Mouse (Mus musculus) neural tube, embryonic 12.5 days (tissue): ENCODE measurements around the gene Col25a1. TPM values are rescaled to one million over a fixed set of nuclear protein-coding genes. Genes with fewer than 3 reads are reported as not detected.

ENCODE experiments used
- ATAC-seq: fragments of 200-750 bp; cut with Nextera tagmentation; 2 replicates; pipeline ENCODE4 v1.8.0; 2017; ENCODE audit warnings: low read depth, mild to moderate bottlenecking, moderate TSS enrichment, moderate library complexity; ENCODE audit not compliant: low FRiP score
- H3K27ac ChIP-seq: fragments of 300-500 bp; sonication (generic); 2 replicates; pipeline ENCODE4 v1.5.1; 2016
- H3K27me3 ChIP-seq: fragments of 300-500 bp; sonication (generic); replicated peaks from 2 replicates; pipeline ENCODE4 v1.6.1; 2016; ENCODE audit warnings: mild to moderate bottlenecking
- H3K36me3 ChIP-seq: fragments of 300-500 bp; sonication (generic); 2 replicates; pipeline ENCODE4 v1.6.1; 2016; ENCODE audit warnings: mild to moderate bottlenecking
- H3K4me1 ChIP-seq: fragments of 300-500 bp; sonication (generic); 2 replicates; pipeline ENCODE4 v1.6.1; 2016
- H3K4me2 ChIP-seq: fragments of 300-500 bp; sonication (generic); replicated peaks from 2 replicates; pipeline ENCODE4 v1.6.1; 2016; ENCODE audit warnings: mild to moderate bottlenecking
- H3K4me3 ChIP-seq: fragments of 300-500 bp; sonication (generic); 2 replicates; pipeline ENCODE4 v1.5.1; 2016
- H3K9ac ChIP-seq: fragments of 300-500 bp; sonication (generic); 2 replicates; pipeline ENCODE4 v1.6.1; 2016; ENCODE audit warnings: mild to moderate bottlenecking
- H3K9me3 ChIP-seq: fragments of 300-500 bp; sonication (generic); 2 replicates; pipeline ENCODE4 v1.6.1; 2016; ENCODE audit warnings: mild to moderate bottlenecking
- WGBS: fragments of 180-500 bp; shearing (Covaris S2); methylation state at CpG from one replicate; pipeline ENCODE4 v1.1.7; 2016; 5-methylcytosine and 5-hydroxymethylcytosine counted together
- polyA plus RNA-seq: library from polyadenylated mRNA; unstranded; fragments of >200 nt; fragmentation: Nextera tagmentation; extraction: Ambion mirVana; gene quantifications from 2 replicates; pipeline ENCODE4 v1.2.1, GENCODE M21; 2016

Gene Col25a1
- polyA plus RNA-seq, 1 experiment from 2014 or later: 5.4 TPM

DNA sequence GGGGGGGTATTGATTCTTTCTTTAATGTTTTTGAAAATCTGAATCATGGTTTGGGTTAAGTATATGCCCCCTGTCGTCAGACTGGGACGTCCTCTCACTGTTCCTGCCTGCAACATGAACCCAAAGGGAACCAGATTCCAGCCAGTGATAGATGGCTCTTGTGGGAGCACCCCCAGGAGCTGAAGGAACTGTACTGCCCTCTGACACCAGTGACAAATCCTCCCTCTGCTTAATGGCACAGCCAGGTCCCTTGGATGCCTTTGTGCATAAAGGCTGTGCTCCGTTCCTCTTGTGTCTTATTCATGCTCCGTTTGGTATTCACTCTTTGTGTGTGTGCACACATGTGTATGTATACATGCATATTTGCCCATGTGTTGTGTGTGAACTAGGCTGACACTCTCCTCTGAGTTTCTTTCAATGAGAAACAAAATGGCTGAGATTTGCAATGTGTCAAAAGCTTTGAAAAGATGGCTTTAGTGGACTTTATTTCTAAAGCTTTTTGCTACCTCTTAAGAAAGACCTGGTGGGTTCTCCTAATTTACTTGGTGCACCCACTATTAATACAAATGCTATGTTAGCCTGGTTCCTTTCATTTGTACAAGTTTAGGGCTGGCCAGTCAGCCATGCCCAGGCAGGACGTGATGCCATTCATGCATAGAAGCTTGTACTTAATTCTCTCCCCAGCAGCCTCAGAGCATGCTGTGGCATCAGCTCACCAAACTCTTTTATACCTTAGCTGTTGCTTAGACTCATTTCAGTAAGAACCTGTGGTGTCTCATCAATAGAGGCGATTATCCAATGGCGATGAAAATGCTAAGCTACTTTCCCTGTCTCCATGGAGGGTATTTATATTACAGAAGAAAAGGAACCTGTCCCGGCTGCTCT is 273.5 kb downstream of the Col25a1 start:
- 43% methylated on average over 8 of the region's 8 CpGs for WGBS

DNA sequence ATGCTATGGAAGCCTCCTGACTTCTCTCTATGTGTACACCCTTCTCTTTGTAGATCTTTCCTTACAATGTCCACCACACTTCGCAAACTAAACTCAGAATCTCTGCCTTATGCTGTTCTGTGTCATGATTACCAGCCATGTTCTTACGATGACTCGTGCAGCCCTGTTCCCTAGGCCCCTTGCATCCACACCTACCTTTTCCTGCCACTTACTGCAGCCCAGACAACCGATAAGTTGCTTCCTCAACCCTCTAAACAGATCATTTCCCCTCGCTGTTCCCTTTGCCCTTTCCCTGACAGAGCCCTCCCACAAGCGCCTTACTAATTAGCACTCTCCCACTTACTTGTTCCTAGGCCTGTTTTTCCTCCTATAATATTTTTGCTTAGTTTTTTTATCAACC is 275.9 kb downstream of the Col25a1 start:
- Histone ChIP-seq H3K27me3 (peaks cover 39% of the 10 kb centered on the region), H3K27ac (no peak overlapping the region), H3K4me1 (peaks cover 9% of the 10 kb centered on the region), H3K4me2 (no peak overlapping the region), H3K36me3 (no peaks in the 10 kb centered on the region), H3K9ac (no peak overlapping the region), H3K4me3 (no peak overlapping the region), H3K9me3 (no peaks in the 10 kb centered on the region)
- ATAC-seq: no peak
- WGBS: 75% methylated on average over 6 of the region's 6 CpGs

More for the DNA sequence above, 273.5 kb downstream of the Col25a1 start:
- H3K27me3 ChIP-seq: peaks cover 47% of the 10 kb centered on the region
- H3K36me3 ChIP-seq: no peaks in the 10 kb centered on the region
- no peak for ATAC-seq
- H3K4me3 ChIP-seq: no peak overlapping the region
- no peak overlapping the region for H3K9ac ChIP-seq
- no peak overlapping the region for H3K4me2 ChIP-seq
- peaks cover 16% of the 10 kb centered on the region for H3K4me1 ChIP-seq
- H3K27ac ChIP-seq: no peak overlapping the region
- H3K9me3 ChIP-seq: no peaks in the 10 kb centered on the region

DNA sequence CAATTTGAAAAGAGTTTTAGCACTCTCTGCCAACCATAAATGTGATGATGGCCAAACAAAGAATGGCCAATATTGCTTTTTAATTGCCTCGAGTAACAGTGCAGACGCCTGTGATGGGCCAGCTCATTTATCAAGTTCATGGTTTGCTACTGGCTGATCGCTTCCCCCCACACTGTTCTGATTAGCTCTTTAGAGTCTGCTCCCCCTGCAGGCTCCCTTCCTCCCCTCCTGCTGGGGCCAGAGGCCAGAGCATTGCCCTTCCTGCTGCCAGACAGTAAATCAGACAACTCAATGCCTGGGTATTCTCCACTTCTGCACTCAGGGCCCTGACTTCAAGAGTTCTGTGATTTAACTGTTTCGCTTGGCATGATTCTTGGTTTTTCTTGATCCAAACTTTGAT is 281.9 kb downstream of the Col25a1 start:
- WGBS: 9% methylated on average over 4 of the region's 4 CpGs
- Histone ChIP-seq H3K4me3 (no peak overlapping the region), H3K4me1 (peaks cover 3% of the 10 kb centered on the region; the same call in 1 of the 2 replicates), H3K36me3 (no peaks in the 10 kb centered on the region), H3K9me3 (no peaks in the 10 kb centered on the region), H3K27ac (no peak overlapping the region), H3K4me2 (no peak overlapping the region), H3K27me3 (peaks cover 6% of the 10 kb centered on the region), H3K9ac (no peak overlapping the region)
- peak; percentile 71 for ATAC-seq

DNA sequence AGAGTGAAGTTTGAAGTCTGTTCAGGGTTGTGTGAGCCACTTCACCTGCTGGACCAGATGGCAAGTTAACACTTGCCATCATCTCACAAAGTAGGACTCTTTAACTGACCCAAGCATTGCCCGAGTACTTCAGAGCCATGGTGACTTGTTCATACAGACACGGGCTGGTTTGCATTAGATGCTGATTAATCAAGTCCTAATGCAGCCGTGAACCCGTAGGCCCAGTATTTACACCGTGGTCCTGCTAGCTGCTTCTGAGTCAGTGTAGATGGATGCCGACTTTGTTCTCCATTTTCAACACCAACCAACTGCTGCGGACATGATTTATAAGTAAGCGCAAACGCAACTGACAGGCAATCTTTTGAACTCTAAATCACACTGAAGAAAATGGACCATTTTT is 287.6 kb downstream of the Col25a1 start:
- 81% methylated on average over 9 of the region's 9 CpGs for WGBS

DNA sequence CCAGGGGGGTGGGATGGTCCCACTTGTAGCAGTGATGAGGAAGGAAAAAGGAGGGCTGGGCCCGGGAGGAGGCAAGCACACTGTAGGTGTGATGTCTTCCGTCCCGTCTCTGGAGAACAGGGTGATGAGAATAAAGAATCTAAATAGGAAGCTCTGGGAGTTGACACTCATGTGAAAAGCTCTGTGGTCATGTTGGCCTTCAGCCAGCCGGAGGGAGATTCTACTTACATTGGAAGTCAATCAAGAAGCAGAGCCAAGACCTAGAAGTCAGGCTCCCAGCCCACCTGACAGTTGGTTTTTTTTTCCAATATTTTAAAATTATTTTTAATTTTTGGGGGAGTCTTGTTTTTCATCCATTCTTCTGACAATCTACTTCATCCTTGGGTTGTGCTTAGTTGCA is 297.5 kb downstream of the Col25a1 start:
- Histone ChIP-seq H3K9ac (no peak overlapping the region), H3K4me2 (no peak overlapping the region), H3K27me3 (no peaks in the 10 kb centered on the region), H3K9me3 (no peaks in the 10 kb centered on the region), H3K27ac (no peak overlapping the region), H3K4me1 (no peaks in the 10 kb centered on the region), H3K36me3 (no peaks in the 10 kb centered on the region), H3K4me3 (no peak overlapping the region)
- 91% methylated on average over 4 of the region's 4 CpGs for WGBS
- no peak for ATAC-seq

More for the DNA sequence above, 287.6 kb downstream of the Col25a1 start:
- H3K4me1 ChIP-seq: no peaks in the 10 kb centered on the region
- H3K9ac ChIP-seq: no peak overlapping the region
- H3K4me2 ChIP-seq: no peak overlapping the region
- no peaks in the 10 kb centered on the region for H3K9me3 ChIP-seq
- no peaks in the 10 kb centered on the region; the same call in 1 of the 2 replicates for H3K27me3 ChIP-seq
- H3K4me3 ChIP-seq: no peak overlapping the region
- ATAC-seq: no peak
- H3K36me3 ChIP-seq: no peaks in the 10 kb centered on the region
- no peak overlapping the region for H3K27ac ChIP-seq

DNA sequence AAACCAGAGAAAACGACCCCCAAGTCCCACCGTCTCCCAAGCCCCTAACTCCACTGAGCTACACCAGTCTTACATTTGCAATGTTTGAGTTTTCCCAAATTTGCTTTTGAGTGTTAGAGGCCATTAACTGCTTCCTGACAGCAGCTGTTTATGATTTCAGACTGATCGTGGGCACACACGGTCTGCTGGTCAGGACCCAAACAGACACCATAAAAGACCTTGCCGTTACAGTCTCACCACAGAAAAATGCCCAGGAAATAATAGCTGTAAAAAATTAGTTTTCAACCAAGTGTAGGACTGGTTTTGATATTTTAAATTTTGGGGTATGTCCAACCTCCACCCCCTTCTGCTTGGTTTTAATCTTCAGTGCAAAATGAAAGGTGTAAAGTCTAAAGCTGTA is 298.8 kb downstream of the Col25a1 start:
- 80% methylated on average over 5 of the region's 5 CpGs for WGBS
- H3K9me3 ChIP-seq: no peaks in the 10 kb centered on the region
- H3K36me3 ChIP-seq: no peaks in the 10 kb centered on the region
- H3K27me3 ChIP-seq: no peaks in the 10 kb centered on the region
- no peak overlapping the region for H3K4me3 ChIP-seq
- no peak overlapping the region for H3K9ac ChIP-seq
- no peak for ATAC-seq
- H3K4me2 ChIP-seq: no peak overlapping the region
- H3K27ac ChIP-seq: no peak overlapping the region
- H3K4me1 ChIP-seq: no peaks in the 10 kb centered on the region

DNA sequence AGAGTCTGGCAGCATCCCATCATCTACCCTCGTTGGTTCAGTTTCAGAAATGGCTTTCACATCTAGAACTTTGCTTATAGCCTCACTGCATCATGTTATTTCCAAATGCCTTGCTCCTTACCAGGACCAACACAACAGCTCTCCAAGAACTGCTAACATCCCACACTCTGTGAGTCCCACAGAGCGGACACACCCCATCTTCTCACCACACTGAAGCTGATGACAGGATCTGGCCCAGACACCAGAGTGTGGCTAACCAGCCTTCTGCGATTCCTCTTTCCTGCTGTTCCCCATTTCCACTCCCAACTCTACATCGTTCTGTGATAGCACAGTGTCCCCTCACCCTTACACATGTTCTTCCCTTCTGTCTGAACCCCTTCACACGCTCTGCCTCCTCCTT is 301.5 kb downstream of the Col25a1 start:
- no peak for ATAC-seq
- H3K4me1 ChIP-seq: no peaks in the 10 kb centered on the region
- no peak overlapping the region for H3K4me2 ChIP-seq
- no peak overlapping the region for H3K27ac ChIP-seq
- H3K4me3 ChIP-seq: no peak overlapping the region
- WGBS: 85% methylated on average over 5 of the region's 5 CpGs
- no peaks in the 10 kb centered on the region for H3K27me3 ChIP-seq
- H3K9me3 ChIP-seq: no peaks in the 10 kb centered on the region
- no peaks in the 10 kb centered on the region for H3K36me3 ChIP-seq
- H3K9ac ChIP-seq: no peak overlapping the region

DNA sequence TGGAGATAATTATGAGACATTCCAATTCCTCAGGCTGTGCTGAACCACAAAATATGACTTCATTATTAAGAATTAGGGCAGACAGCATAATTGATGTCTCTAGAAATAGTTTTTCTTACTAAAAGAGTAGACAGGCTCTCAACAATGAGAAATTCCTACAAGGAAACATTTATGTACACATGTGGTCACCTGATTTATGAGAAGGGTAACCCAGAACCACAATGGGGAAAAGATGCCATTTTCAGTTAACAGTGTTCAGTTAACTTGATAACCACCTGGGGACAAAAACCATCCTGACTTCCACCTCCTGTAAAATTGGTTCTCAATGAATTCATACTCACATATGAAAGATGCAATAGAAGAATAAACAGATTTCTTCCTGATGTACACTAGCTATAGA is 305.7 kb downstream of the Col25a1 start:
- no peak for ATAC-seq

DNA sequence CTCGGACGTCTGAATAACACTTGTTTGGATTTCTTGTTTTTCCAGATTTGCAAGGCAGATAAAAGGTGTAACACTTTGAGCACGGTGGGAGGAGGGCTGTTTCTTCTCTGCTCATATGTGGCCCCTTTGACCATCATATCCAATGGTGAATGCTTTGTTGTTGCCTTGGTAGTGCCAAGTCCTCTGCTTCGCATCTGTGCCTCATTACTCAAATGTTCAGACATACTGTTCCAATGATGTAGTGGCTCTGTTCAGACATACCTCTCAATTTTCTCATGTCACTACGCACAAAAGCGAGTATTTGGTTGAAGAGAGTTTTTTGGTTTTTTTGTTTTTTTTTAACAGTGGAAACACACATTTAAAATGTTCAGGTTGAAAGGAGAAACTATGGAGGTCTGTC is 308.5 kb downstream of the Col25a1 start:
- no peaks in the 10 kb centered on the region for H3K36me3 ChIP-seq
- H3K4me3 ChIP-seq: no peak overlapping the region
- no peak overlapping the region for H3K27ac ChIP-seq
- no peak overlapping the region for H3K4me2 ChIP-seq
- 91% methylated on average over 6 of the region's 6 CpGs for WGBS
- no peak overlapping the region for H3K9ac ChIP-seq
- no peaks in the 10 kb centered on the region for H3K27me3 ChIP-seq
- no peaks in the 10 kb centered on the region for H3K4me1 ChIP-seq
- no peak for ATAC-seq
- H3K9me3 ChIP-seq: no peaks in the 10 kb centered on the region

More for the DNA sequence above, 305.7 kb downstream of the Col25a1 start:
- Histone ChIP-seq H3K27me3 (no peaks in the 10 kb centered on the region), H3K4me1 (no peaks in the 10 kb centered on the region), H3K27ac (no peak overlapping the region), H3K9ac (no peak overlapping the region), H3K4me2 (no peak overlapping the region), H3K9me3 (no peaks in the 10 kb centered on the region), H3K36me3 (no peaks in the 10 kb centered on the region), H3K4me3 (no peak overlapping the region)

DNA sequence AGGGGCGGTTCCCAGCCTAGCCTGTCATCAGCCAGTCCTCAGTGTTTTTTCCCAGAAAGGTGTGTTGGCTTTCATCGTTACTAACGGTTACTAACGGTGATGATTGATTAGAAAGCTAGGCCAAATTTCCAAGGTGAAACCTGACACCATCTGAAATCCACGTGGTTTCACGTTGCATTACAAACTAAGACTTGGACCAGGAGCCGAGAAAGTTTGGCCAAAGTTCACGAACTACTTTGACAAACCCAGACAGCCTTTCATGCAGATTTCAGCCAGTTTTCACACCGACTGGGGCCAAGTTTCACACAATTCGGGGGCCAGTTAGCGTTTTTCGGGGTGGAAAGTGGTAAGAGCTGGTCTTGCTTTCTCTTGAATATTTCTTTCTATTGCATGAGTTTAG is 309.4 kb downstream of the Col25a1 start:
- ATAC-seq: no peak
- no peak overlapping the region for H3K4me3 ChIP-seq
- no peaks in the 10 kb centered on the region for H3K27me3 ChIP-seq
- 80% methylated on average over 12 of the region's 12 CpGs for WGBS
- no peaks in the 10 kb centered on the region for H3K9me3 ChIP-seq
- H3K9ac ChIP-seq: no peak overlapping the region
- no peak overlapping the region for H3K27ac ChIP-seq
- no peaks in the 10 kb centered on the region for H3K36me3 ChIP-seq
- no peak overlapping the region for H3K4me2 ChIP-seq
- no peaks in the 10 kb centered on the region for H3K4me1 ChIP-seq

DNA sequence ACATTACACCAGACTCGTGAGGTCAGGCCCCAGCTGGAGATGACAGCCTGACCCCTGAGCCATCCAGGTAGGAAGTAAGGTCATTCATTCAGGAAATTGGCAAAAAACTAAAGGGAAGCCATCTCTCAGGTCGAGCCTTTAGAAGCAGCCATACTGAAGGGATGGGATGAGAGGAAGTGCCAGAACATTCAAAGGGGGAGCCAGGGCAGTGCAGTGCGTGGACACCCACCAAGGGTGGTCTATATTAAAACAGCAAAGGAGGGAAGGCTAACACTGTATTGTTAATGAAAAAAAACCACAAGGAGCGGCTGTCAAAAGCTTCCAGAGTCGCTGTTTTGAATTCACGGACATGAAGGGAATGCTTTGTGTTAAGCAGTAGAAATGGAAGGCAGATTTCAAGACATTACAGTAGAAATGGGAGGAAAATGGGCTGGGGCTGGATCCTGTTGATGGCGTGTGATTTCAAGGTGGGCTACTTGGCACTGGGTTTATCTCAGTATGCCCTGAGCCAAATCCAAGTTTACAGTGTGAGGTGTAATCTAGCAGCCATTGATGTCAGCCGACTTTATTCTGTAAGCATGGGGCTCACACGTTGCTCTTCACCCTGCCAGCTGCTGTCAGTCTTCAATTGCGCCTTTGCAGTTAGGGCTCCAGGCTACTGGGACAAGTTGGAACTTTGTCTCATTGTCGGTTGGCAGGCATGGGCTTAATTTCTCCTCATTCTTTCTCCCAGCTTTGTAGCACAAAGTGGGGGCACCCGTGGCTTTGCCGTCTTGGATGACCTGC is 312.7 kb downstream of the Col25a1 start:
- no peaks in the 10 kb centered on the region for H3K9me3 ChIP-seq
- no peak overlapping the region for H3K27ac ChIP-seq
- no peak overlapping the region for H3K4me3 ChIP-seq
- H3K36me3 ChIP-seq: no peaks in the 10 kb centered on the region
- no peak overlapping the region for H3K4me2 ChIP-seq
- ATAC-seq: no peak
- H3K4me1 ChIP-seq: no peaks in the 10 kb centered on the region
- 65% methylated on average over 13 of the region's 13 CpGs for WGBS
- H3K27me3 ChIP-seq: no peaks in the 10 kb centered on the region
- H3K9ac ChIP-seq: no peak overlapping the region

DNA sequence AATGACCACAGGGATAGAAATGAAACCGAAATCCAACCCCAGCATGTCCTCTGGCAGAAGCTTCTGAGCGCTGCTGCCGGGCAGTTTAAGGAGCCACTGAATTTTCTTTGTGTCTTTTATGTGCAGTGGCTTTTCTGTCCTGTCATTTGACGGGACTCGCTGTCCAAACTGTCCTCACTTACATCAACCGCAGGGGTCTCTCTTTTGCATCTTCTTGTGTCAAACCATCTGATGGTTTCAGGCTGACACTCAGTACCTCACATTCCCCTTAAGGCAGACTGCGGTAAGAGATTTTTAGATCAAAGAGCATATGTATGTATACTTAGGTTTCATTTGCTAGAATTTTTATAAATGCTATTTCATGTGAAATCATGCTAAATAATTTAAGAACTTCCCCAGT is 318.6 kb downstream of the Col25a1 start:
- H3K27me3 ChIP-seq: no peaks in the 10 kb centered on the region
- H3K4me1 ChIP-seq: no peaks in the 10 kb centered on the region; the same call in 1 of the 2 replicates
- no peak for ATAC-seq
- no peak overlapping the region for H3K4me3 ChIP-seq
- H3K27ac ChIP-seq: no peak overlapping the region
- no peak overlapping the region for H3K4me2 ChIP-seq
- no peaks in the 10 kb centered on the region for H3K36me3 ChIP-seq
- 62% methylated on average over 7 of the region's 7 CpGs for WGBS
- no peaks in the 10 kb centered on the region for H3K9me3 ChIP-seq
- H3K9ac ChIP-seq: no peak overlapping the region
